Mouse (Mus musculus): ENCODE measurements around the gene Hist2h2be.

DNA sequence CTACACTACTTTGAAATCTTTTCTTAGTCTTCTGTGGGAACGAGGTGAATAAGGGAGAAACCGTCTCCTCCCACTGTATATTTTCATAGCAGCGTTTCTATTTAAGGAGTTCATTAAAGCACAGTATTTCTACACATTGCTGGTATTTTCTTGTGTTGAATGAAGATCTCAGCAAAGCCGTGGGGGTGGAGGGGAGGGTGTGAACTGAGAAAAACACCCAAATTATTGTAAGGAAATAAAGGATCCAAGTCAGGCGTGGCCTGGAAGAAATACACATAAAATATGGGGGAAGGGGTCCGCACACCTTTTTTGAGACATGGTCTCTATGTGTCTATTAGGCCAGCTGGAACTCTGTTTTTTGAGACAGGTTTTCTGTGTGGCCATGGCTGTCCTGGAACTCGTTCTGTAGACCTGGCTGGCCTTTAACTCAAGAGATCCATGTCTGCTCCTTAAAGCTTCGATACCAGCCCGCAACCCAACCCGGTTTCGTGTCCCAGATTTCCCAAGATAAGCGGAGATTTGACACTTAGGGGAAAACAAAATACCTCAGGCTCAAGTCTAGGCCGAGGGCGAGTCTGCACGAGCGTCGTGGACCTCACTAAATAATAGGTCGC, 49.2 kb upstream of the Hist2h2be start:
- TF ChIP-seq CTCF (IDR thresholded peaks at IDR 0.05; ENCODE audit: low read depth) (no peak), EP300 (IDR thresholded peaks at IDR 0.05; ENCODE audit: low read depth) (no peak)
